ENCODE assay signal across 9 mouse cellular contexts in the genomic region with DNA sequence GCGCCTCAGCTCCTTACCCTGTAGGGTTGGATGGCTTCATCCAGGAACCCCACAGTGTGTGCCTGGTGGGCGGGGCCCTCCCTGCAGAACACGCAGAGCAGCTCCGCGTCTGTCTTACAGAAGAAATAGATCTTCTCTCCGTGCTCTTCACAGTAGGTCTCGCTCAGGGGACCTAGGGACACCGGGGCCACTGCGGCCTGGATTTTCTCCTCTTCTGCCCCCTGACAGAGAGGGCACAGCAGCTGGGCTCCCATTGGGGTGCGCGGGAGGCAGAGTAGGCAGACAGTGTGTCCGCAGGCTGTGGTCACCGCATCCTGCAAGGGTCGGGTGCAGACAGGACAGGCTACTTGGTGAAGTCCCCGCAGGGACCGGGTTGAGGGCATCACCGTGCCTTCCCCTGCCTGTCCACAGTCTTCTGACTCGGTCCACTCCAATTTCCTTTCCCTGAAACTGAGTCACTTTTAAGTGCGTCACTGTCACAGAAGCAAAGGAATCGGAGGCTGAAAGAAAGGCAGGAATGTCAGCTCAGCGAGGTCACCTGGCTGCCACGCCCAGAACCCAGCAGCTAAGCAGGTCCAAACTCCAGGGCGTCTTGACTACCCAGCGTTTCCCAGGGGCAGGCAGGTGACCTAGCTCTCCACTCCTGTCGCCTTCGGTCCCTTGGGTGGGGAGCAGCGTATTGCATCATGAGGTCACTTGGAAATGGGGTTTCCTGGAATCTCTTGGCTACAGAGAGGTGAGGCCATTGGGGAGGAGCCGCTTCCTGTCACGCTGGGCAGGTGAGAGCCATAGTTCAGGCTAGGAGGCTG. TPM values are rescaled to one million over a fixed set of nuclear protein-coding genes. Genes with fewer than 3 reads are reported as not detected.
DNase-seq lines count a peak whose midpoint lies in the region; ATAC-seq and TF ChIP-seq lines count a peak whose summit lies in the region.
"Had no signal": no experiment of that assay in that cellular context is flagged by ENCODE, and none has a peak within 500 bp of the region (broad histone marks: within the 10 kb centered on the region; RNA-seq: fewer than 3 reads in every experiment).

Gene Trim15, minus strand, starts transcription at position 492 of the 809 bp plus-strand sequence.

- no peaks in the 10 kb centered on the region for H3K9me3 ChIP-seq in forebrain, embryonic 12.5 days
- H3K9me3 ChIP-seq in neural tube, embryonic 11.5 days (ENCODE audit: control insufficient read depth, low read length): no peaks in the 10 kb centered on the region

- peak within 1 kb of the TSS; percentile 48 for H3K4me2 ChIP-seq in forebrain, embryonic 12.5 days
- H3K4me2 ChIP-seq in neural tube, embryonic 11.5 days (ENCODE audit: low read depth): peak within 1 kb of the TSS; percentile 19

- H3K9ac ChIP-seq in forebrain, embryonic 12.5 days: no peak within 1 kb of the TSS
- H3K9ac ChIP-seq in neural tube, embryonic 11.5 days (ENCODE audit: low read length): peak within 1 kb of the TSS; percentile 30; the same call in 1 of the 2 replicates

- WGBS in forebrain, embryonic 12.5 days: 10% methylated on average over 29 of the region's 29 CpGs
- 16% methylated on average over 29 of the region's 29 CpGs for WGBS in neural tube, embryonic 11.5 days

- H3K4me3 ChIP-seq in forebrain, embryonic 12.5 days (replicated peaks): peak within 1 kb of the TSS; percentile 21
- H3K4me3 ChIP-seq in neural tube, embryonic 11.5 days (ENCODE audit: low read depth, low read length): no peak within 1 kb of the TSS
- no peak within 1 kb of the TSS; the same call in 1 of the 2 replicates for H3K4me3 ChIP-seq in left cerebral cortex, adult 2 months

- intact Hi-C loops in left cerebral cortex, adult 2 months (cut with DNase I): no loop called here

- TF ChIP-seq CTCF in left cerebral cortex, adult 2 months (IDR thresholded peaks at IDR 0.05): no peak

- no peak for ATAC-seq in forebrain, embryonic 12.5 days (ENCODE audit: low FRiP score)
- no peak for ATAC-seq in neural tube, embryonic 11.5 days (ENCODE audit: insufficient read depth, low FRiP score, low TSS enrichment)
- ATAC-seq in activated CD4-positive, CD25-positive, alpha-beta regulatory T cell, adult 4 months: no peak

- peaks cover 23% of the 10 kb centered on the region for H3K27me3 ChIP-seq in forebrain, embryonic 12.5 days
- H3K27me3 ChIP-seq in neural tube, embryonic 11.5 days (ENCODE audit: control insufficient read depth, insufficient read depth, low read length): 0 out of 2 replicates have a peak, but pooled peaks cover 4% of the 10 kb centered on the region

- DNase-seq in kidney, adult 11 months: peak; percentile 42
- no peak for DNase-seq in kidney, postnatal 10 days
- peak; percentile 34 to 62 for DNase-seq in kidney, postnatal 36 days
- no peak for DNase-seq in neural tube, embryonic 11.5 days (ENCODE audit: low spot score)
- no peak for DNase-seq in left cerebral cortex, adult 2 months (ENCODE audit: extremely low spot score in 1 of 2, low spot score in 2 of 2)
- DNase-seq in gastrocnemius, postnatal 4 days (ENCODE audit: low spot score in 2 of 2): no peak

- no peaks in the 10 kb centered on the region for H3K36me3 ChIP-seq in forebrain, embryonic 12.5 days (replicated peaks)
- no peaks in the 10 kb centered on the region for H3K36me3 ChIP-seq in neural tube, embryonic 11.5 days (ENCODE audit: control insufficient read depth, insufficient read depth, low read length)

- peaks cover 6% of the 10 kb centered on the region; the same call in 1 of the 2 replicates for H3K4me1 ChIP-seq in forebrain, embryonic 12.5 days
- no peaks in the 10 kb centered on the region for H3K4me1 ChIP-seq in neural tube, embryonic 11.5 days (ENCODE audit: control insufficient read depth, insufficient read depth, low read length)

- no peak within 1 kb of the TSS for H3K27ac ChIP-seq in forebrain, embryonic 12.5 days
- H3K27ac ChIP-seq in neural tube, embryonic 11.5 days (ENCODE audit: low read depth, low read length): no peak within 1 kb of the TSS
- no peak within 1 kb of the TSS for H3K27ac ChIP-seq in left cerebral cortex, adult 2 months

RNA-seq across cellular contexts. Expression of gene Trim15, which starts in this region (rescaled TPM):
- 0.14 and 0.24 TPM in 2 replicates for polyA plus RNA-seq in forebrain, embryonic 12.5 days (2016; fragmentation: Nextera tagmentation; extraction: Ambion mirVana)
- 0.42 and 0.66 TPM in 2 replicates for polyA plus RNA-seq in neural tube, embryonic 11.5 days (2014; fragmentation: Nextera tagmentation; extraction: Ambion mirVana)
- total RNA-seq in left cerebral cortex, adult 2 months (2021): not detected
- total RNA-seq in gastrocnemius, postnatal 4 days (2021): not detected
- not detected for polyA plus RNA-seq in activated CD4-positive, CD25-positive, alpha-beta regulatory T cell, adult 4 months (2017; shearing (Covaris generic))
- total RNA-seq: MEL had no signal

Comparison
In these comparisons a context has a peak if more than half of its experiments do, and no peak if none do; other contexts are left out.
1. DNase-seq: peak in kidney, adult 11 months (single experiment) and kidney, postnatal 36 days (2 of 2); none in kidney, postnatal 10 days (single experiment), neural tube, embryonic 11.5 days (single experiment), left cerebral cortex, adult 2 months (0 of 2) and gastrocnemius, postnatal 4 days (0 of 2).